ENCODE assay signal across 10 mouse cellular contexts in genomic region chr4:59837659-59838058, GRCm38 (mm10). TPM values are rescaled to one million over a fixed set of nuclear protein-coding genes. Genes with fewer than 3 reads are reported as not detected.
DNase-seq lines count a peak whose midpoint lies in the region; ATAC-seq and TF ChIP-seq lines count a peak whose summit lies in the region.
"Had no signal": no experiment of that assay in that cellular context is flagged by ENCODE, and none has a peak within 500 bp of the region (broad histone marks: within the 10 kb centered on the region; RNA-seq: fewer than 3 reads in every experiment).

No protein-coding gene starts in this region.

- H3K4me1 ChIP-seq in kidney, adult 2 months (ENCODE audit: control insufficient read depth, insufficient read depth, low read length), result peaks cover 2% of the 10 kb centered on the region; the same call in 1 of the 2 replicates
- H3K4me1 ChIP-seq in kidney, embryonic 14.5 days (ENCODE audit: control insufficient read depth, insufficient read depth, low read length), result peaks cover 2% of the 10 kb centered on the region; the same call in 1 of the 2 replicates
- H3K4me1 ChIP-seq in heart, embryonic 11.5 days (ENCODE audit: control insufficient read depth, insufficient read depth, low read length), result peaks cover 9% of the 10 kb centered on the region; the same call in 1 of the 2 replicates
- peaks cover 14% of the 10 kb centered on the region for H3K4me1 ChIP-seq in thymus, adult 2 months (replicated peaks; ENCODE audit: control insufficient read depth, insufficient read depth, low read length)
- H3K4me1 ChIP-seq: stomach, embryonic 15.5 days had no signal

- peaks cover 98% of the 10 kb centered on the region for H3K79me2 ChIP-seq in macrophage (ENCODE audit: inconsistent target)

- WGBS in kidney, adult 2 months, result 62% methylated on average over 7 of the region's 7 CpGs
- WGBS in kidney, embryonic 14.5 days, result 66% methylated on average over 7 of the region's 7 CpGs
- WGBS in heart, embryonic 11.5 days (ENCODE audit: insufficient replicate concordance), result 57% methylated on average over 7 of the region's 7 CpGs
- WGBS in macrophage (ENCODE audit: missing documents), result 20% methylated on average over 7 of the region's 7 CpGs
- WGBS in thymus, adult 2 months, result 57% methylated on average over 7 of the region's 7 CpGs

- TF ChIP-seq CTCF in kidney, adult 2 months (conservative IDR thresholded peaks at IDR 0.05; ENCODE audit: insufficient read depth, insufficient read length, low read depth, low read length), result no peak
- no peak for TF ChIP-seq CTCF in thymus, adult 2 months (IDR thresholded peaks at IDR 0.05; ENCODE audit: borderline replicate concordance, control insufficient read depth, extremely low read depth, insufficient read depth, low read length, poor library complexity)

- ATAC-seq in kidney, embryonic 14.5 days (ENCODE audit: low FRiP score, low TSS enrichment), result no peak
- no peak for ATAC-seq in heart, embryonic 11.5 days (replicated peaks; ENCODE audit: insufficient number of reproducible peaks, low FRiP score, low TSS enrichment)

- H3K27me3 ChIP-seq in kidney, adult 2 months (replicated peaks; ENCODE audit: control insufficient read depth, insufficient read depth, low read length), result no peaks in the 10 kb centered on the region
- no peaks in the 10 kb centered on the region for H3K27me3 ChIP-seq in kidney, embryonic 14.5 days (ENCODE audit: control insufficient read depth, insufficient read depth, low read length)
- no peaks in the 10 kb centered on the region for H3K27me3 ChIP-seq in heart, embryonic 11.5 days (ENCODE audit: control insufficient read depth, insufficient read depth, low read length)
- H3K27me3 ChIP-seq in thymus, adult 2 months (ENCODE audit: control insufficient read depth, insufficient read depth, low read length), result no peaks in the 10 kb centered on the region
- H3K27me3 ChIP-seq: stomach, embryonic 15.5 days had no signal

- H3K4me2 ChIP-seq in kidney, embryonic 14.5 days (replicated peaks; ENCODE audit: low read depth, low read length), result no peak overlapping the region
- no peak overlapping the region for H3K4me2 ChIP-seq in heart, embryonic 11.5 days
- H3K4me2 ChIP-seq: stomach, embryonic 15.5 days had no signal

- no peaks in the 10 kb centered on the region for H3K36me3 ChIP-seq in kidney, adult 2 months (ENCODE audit: control insufficient read depth, insufficient read depth, low read length)
- H3K36me3 ChIP-seq in kidney, embryonic 14.5 days (ENCODE audit: control insufficient read depth, insufficient read depth, low read length), result no peaks in the 10 kb centered on the region
- H3K36me3 ChIP-seq in heart, embryonic 11.5 days (ENCODE audit: control insufficient read depth, insufficient read depth, low read length), result no peaks in the 10 kb centered on the region
- peaks cover 16% of the 10 kb centered on the region for H3K36me3 ChIP-seq in macrophage (ENCODE audit: inconsistent target)
- H3K36me3 ChIP-seq in thymus, adult 2 months (ENCODE audit: control insufficient read depth, insufficient read depth, low read length), result no peaks in the 10 kb centered on the region; the same call in 1 of the 2 replicates
- H3K36me3 ChIP-seq: stomach, embryonic 15.5 days had no signal

- no peaks in the 10 kb centered on the region for H3K9me3 ChIP-seq in kidney, embryonic 14.5 days (ENCODE audit: control insufficient read depth, low read length)
- H3K9me3 ChIP-seq in heart, embryonic 11.5 days (replicated peaks; ENCODE audit: control insufficient read depth, low read length), result no peaks in the 10 kb centered on the region
- H3K9me3 ChIP-seq: stomach, embryonic 15.5 days had no signal

- peak; percentile 41 for DNase-seq in kidney, adult 2 months
- DNase-seq in liver, result peak; percentile 10
- DNase-seq in urinary bladder, postnatal 25 days (ENCODE audit: low spot score), result no peak
- DNase-seq in thymus, adult 2 months, result no peak
- DNase-seq: adrenal gland, postnatal 14 days had no signal

- H3K9ac ChIP-seq in kidney, embryonic 14.5 days (ENCODE audit: low read depth, low read length), result no peak overlapping the region
- H3K9ac ChIP-seq in heart, embryonic 11.5 days (ENCODE audit: low read depth, low read length), result 0 out of 2 replicates have a peak overlapping the region, but pooled peaks have one; percentile 22
- H3K9ac ChIP-seq: liver, embryonic 14.5 days; stomach, embryonic 15.5 days had no signal

- H3K27ac ChIP-seq in kidney, adult 2 months (ENCODE audit: insufficient read depth, low read depth, low read length), result 0 out of 2 replicates have a peak overlapping the region, but pooled peaks have one; percentile 51
- no peak overlapping the region for H3K27ac ChIP-seq in kidney, embryonic 14.5 days (ENCODE audit: low read depth, low read length)
- H3K27ac ChIP-seq in heart, embryonic 11.5 days (ENCODE audit: low read depth, low read length), result peak overlapping the region; percentile 37
- peak overlapping the region; percentile 71 for H3K27ac ChIP-seq in macrophage
- no peak overlapping the region; the same call in 1 of the 2 replicates for H3K27ac ChIP-seq in thymus, adult 2 months (ENCODE audit: control insufficient read depth, insufficient read depth, low read length)
- H3K27ac ChIP-seq: liver, embryonic 14.5 days; stomach, embryonic 15.5 days had no signal

- TF ChIP-seq POLR2A in kidney, adult 2 months (IDR thresholded peaks at IDR 0.05; ENCODE audit: low read depth, low read length), result no peak
- no peak for TF ChIP-seq POLR2A in thymus, adult 2 months (IDR thresholded peaks at IDR 0.05; ENCODE audit: control insufficient read depth, extremely low read depth, insufficient read depth, low read length, poor library complexity)

- no peak overlapping the region for H3K4me3 ChIP-seq in kidney, adult 2 months (ENCODE audit: insufficient read depth, low read depth, low read length)
- H3K4me3 ChIP-seq in kidney, embryonic 14.5 days (ENCODE audit: low read length), result no peak overlapping the region
- H3K4me3 ChIP-seq in heart, embryonic 11.5 days (ENCODE audit: low read depth, low read length), result no peak overlapping the region
- no peak overlapping the region for H3K4me3 ChIP-seq in macrophage (ENCODE audit: inconsistent target)
- H3K4me3 ChIP-seq in thymus, adult 2 months (ENCODE audit: control insufficient read depth, insufficient read depth, low read length), result no peak overlapping the region
- H3K4me3 ChIP-seq: stomach, embryonic 15.5 days had no signal

RNA-seq across cellular contexts. Expression of gene Snx30, which starts 32.0 kb away (rescaled TPM):
- polyA plus RNA-seq in kidney, adult 2 months (2012; rRNA removed), result 4.8 and 5.2 TPM in 2 replicates
- 7.9 and 12.1 TPM in 2 replicates for polyA plus RNA-seq in kidney, embryonic 14.5 days (2014; fragmentation: Nextera tagmentation; extraction: Ambion mirVana)
- 4.9 and 5.7 TPM in 2 replicates for polyA plus RNA-seq in heart, embryonic 11.5 days (2014; fragmentation: Nextera tagmentation; extraction: Ambion mirVana)
- 100 to 1,000 TPM in 4 of 26 experiments, 10 to 100 TPM in 22; 12.5 to 112 (median 76.3) TPM for total RNA-seq in macrophage (2018; cell fraction: chromatin; rRNA removed)
- 10 to 100 TPM; 10.1 to 37.3 (median 27.0) TPM for total RNA-seq in macrophage (2018; cell fraction: cytosol; rRNA removed)
- total RNA-seq in macrophage (2018; cell fraction: nucleus; rRNA removed), result 10 to 100 TPM; 17.6 to 88.8 (median 59.5) TPM
- polyA plus RNA-seq in macrophage (2018), result 19.8 to 27.9 TPM (median 26.4 TPM) in 3 replicates
- polyA plus RNA-seq in thymus, adult 2 months (2012; rRNA removed), result 6.1 and 7.8 TPM in 2 replicates

RNA-seq across cellular contexts. Expression of gene Inip, which starts 36.3 kb away (rescaled TPM):
- 5.7 and 7.5 TPM in 2 replicates for polyA plus RNA-seq in kidney, adult 2 months (2012; rRNA removed)
- polyA plus RNA-seq in kidney, embryonic 14.5 days (2014; fragmentation: Nextera tagmentation; extraction: Ambion mirVana), result 55.5 and 69.3 TPM in 2 replicates
- 49.4 and 50.4 TPM in 2 replicates for polyA plus RNA-seq in heart, embryonic 11.5 days (2014; fragmentation: Nextera tagmentation; extraction: Ambion mirVana)
- 10 to 100 TPM in 22 of 26 experiments, 1 to 10 TPM in 4; 4.6 to 53.4 (median 25.3) TPM for total RNA-seq in macrophage (2018; cell fraction: chromatin; rRNA removed)
- 10 to 100 TPM in 21 of 26 experiments, 1 to 10 TPM in 5; 7.3 to 26.9 (median 17.5) TPM for total RNA-seq in macrophage (2018; cell fraction: cytosol; rRNA removed)
- 10 to 100 TPM in 22 of 26 experiments, 1 to 10 TPM in 4; 4.6 to 46.8 (median 18.0) TPM for total RNA-seq in macrophage (2018; cell fraction: nucleus; rRNA removed)
- polyA plus RNA-seq in macrophage (2018), result 18.6 to 31.2 TPM (median 23.3 TPM) in 3 replicates
- 26.7 and 27.8 TPM in 2 replicates for polyA plus RNA-seq in thymus, adult 2 months (2012; rRNA removed)

Comparison
In these comparisons a context has a peak if more than half of its experiments do, and no peak if none do; other contexts are left out.
1. H3K27ac ChIP-seq: peak in kidney, adult 2 months (single experiment), heart, embryonic 11.5 days (single experiment) and macrophage (single experiment); none in kidney, embryonic 14.5 days (single experiment) and thymus, adult 2 months (single experiment).
2. DNase-seq: peak in kidney, adult 2 months (single experiment) and liver (single experiment); none in urinary bladder, postnatal 25 days (single experiment) and thymus, adult 2 months (single experiment).